Mouse (Mus musculus): ENCODE measurements around the gene Rhov. TPM values are rescaled to one million over a fixed set of nuclear protein-coding genes. Genes with fewer than 3 reads are reported as not detected.

Gene Rhov
- polyA plus RNA-seq, 1 experiment from 2014 or later: 0.61 TPM

DNA sequence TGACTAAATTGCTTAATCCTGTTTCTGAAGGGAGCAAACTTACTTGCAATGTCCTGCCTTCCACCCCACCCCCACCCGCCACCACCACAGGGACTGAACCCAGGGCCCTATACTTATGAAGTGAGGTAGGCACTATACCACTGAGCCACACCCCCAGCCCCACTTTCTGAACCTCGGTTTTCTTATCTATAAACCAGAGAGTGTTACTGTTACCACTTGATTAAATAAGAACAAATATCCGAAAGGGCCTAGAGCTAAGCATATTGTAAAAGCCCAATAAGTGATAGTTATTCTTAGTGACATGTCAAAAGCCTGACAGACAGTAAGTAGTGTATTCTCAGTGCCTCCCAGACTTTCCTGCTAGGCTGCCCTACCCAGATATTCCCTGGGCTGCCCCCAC is 33.3 kb upstream of the Rhov start:
- H3K4me2 ChIP-seq (replicated peaks; ENCODE audit: low read depth, low read length): no peak overlapping the region
- H3K36me3 ChIP-seq (ENCODE audit: control insufficient read depth, insufficient read depth, low read length): no peaks in the 10 kb centered on the region
- H3K4me1 ChIP-seq (ENCODE audit: control insufficient read depth, insufficient read depth, low read length): peaks cover 29% of the 10 kb centered on the region
- H3K9me3 ChIP-seq (ENCODE audit: control insufficient read depth, low read length): no peaks in the 10 kb centered on the region
- no peak overlapping the region for H3K4me3 ChIP-seq (ENCODE audit: low read length)
- no peak overlapping the region for H3K9ac ChIP-seq (ENCODE audit: low read depth, low read length)
- no peak for ATAC-seq (ENCODE audit: low FRiP score, low TSS enrichment)
- WGBS: 54% methylated on average over 3 of the region's 3 CpGs
- H3K27me3 ChIP-seq (ENCODE audit: control insufficient read depth, insufficient read depth, low read length): no peaks in the 10 kb centered on the region
- no peak overlapping the region for H3K27ac ChIP-seq (ENCODE audit: low read depth, low read length)

GRCm38 (mm10) chr2:119302876-119303275 is 31.8 kb upstream of the Rhov start:
- Histone ChIP-seq H3K4me1 (ENCODE audit: control insufficient read depth, insufficient read depth, low read length) (peaks cover 29% of the 10 kb centered on the region), H3K9ac (ENCODE audit: low read depth, low read length) (no peak overlapping the region), H3K4me2 (replicated peaks; ENCODE audit: low read depth, low read length) (no peak overlapping the region), H3K4me3 (ENCODE audit: low read length) (no peak overlapping the region), H3K36me3 (ENCODE audit: control insufficient read depth, insufficient read depth, low read length) (peaks cover 10% of the 10 kb centered on the region), H3K27me3 (ENCODE audit: control insufficient read depth, insufficient read depth, low read length) (no peaks in the 10 kb centered on the region), H3K27ac (ENCODE audit: low read depth, low read length) (no peak overlapping the region), H3K9me3 (ENCODE audit: control insufficient read depth, low read length) (no peaks in the 10 kb centered on the region)
- no peak for ATAC-seq (ENCODE audit: low FRiP score, low TSS enrichment)
- 69% methylated on average over 6 of the region's 6 CpGs for WGBS

DNA sequence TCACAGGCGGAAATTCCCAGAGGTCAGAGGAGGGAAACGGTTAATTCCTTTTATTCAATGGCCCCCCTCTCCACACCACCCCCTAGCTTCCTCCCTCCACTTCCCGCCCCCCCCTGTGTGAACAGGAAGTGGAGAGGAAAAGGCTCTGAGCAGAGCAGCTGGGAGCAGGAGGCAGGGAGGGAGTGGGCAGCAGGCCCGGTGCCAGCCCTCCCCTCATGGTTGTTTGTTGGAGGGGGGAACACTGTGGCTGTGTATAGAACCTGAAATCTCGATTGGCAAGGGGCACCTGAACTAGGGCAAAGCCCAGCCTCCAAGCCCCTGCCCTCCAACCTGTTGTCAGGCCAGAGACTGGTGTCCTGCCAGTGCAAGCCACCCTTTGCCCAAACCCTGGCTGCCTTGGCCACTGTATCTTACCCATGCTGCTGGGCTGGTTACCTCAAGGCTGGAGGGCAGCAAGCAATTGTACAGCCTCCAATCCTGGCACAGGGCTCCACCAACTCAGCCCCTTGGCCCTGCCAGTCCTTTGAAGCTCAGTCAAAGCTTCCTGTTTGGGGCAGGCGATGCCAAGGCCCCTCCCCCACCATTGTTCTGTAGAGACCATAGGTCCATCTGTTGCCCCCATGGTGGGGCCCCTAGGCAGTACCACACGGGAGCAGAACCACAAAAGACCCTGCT is 29.9 kb upstream of the Rhov start:
- Histone ChIP-seq H3K9me3 (ENCODE audit: control insufficient read depth, low read length) (no peaks in the 10 kb centered on the region), H3K9ac (ENCODE audit: low read depth, low read length) (no peak overlapping the region), H3K4me3 (ENCODE audit: low read length) (no peak overlapping the region), H3K27me3 (ENCODE audit: control insufficient read depth, insufficient read depth, low read length) (no peaks in the 10 kb centered on the region), H3K27ac (ENCODE audit: low read depth, low read length) (peak overlapping the region; percentile 38; the same call in 1 of the 2 replicates), H3K4me2 (replicated peaks; ENCODE audit: low read depth, low read length) (peak overlapping the region; percentile 29), H3K36me3 (ENCODE audit: control insufficient read depth, insufficient read depth, low read length) (peaks cover 27% of the 10 kb centered on the region), H3K4me1 (ENCODE audit: control insufficient read depth, insufficient read depth, low read length) (peaks cover 29% of the 10 kb centered on the region)
- 45% methylated on average over 6 of the region's 7 CpGs for WGBS
- ATAC-seq (ENCODE audit: low FRiP score, low TSS enrichment): 0 out of 2 replicates have a peak, but pooled peaks have one; percentile 3

DNA sequence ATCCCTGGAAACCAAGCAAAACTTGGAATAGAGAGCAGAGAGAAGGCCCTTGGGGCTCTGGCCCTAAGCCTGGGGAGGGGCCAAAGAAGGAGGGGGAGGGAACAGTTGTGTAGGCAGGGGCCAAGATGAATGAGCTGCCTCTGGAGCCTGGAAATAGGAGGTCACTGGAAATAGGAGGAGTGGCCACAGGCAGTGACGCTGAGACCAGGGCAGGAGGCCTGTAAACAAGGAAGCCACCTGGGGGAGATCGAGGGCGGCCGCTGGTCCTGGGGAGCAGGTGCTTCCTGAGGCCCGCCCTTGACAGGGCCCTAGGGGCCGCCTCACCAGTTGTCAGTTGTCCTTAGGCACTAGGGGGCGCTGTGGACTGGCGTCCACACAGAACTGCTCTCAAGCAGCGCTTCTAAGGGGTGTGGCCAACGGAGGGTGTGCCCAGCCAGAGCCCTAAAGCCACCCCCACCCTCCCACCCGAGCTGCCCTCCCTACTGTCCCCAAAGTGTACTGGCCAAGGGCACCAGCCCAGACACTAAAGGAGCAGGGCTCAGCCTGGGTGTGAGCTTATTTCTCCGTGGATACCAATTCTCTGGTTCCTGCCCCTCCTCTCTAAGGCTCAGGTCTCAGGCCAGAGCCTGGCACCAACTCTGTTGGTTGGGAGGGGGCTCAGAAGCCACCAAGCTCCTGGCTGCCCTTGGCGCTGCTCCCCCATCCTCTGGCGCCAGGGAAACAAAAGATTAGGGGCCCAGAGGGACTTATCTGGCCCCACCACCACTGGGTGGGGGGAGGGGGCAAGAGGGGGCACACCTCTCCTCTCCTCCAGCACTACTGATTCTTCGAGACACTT is 29.1 kb upstream of the Rhov start:
- peaks cover 31% of the 10 kb centered on the region for H3K36me3 ChIP-seq (ENCODE audit: control insufficient read depth, insufficient read depth, low read length)
- no peaks in the 10 kb centered on the region for H3K9me3 ChIP-seq (ENCODE audit: control insufficient read depth, low read length)
- 11% methylated on average over 13 of the region's 15 CpGs for WGBS
- H3K27ac ChIP-seq (ENCODE audit: low read depth, low read length): peak overlapping the region; percentile 38; the same call in 1 of the 2 replicates
- H3K9ac ChIP-seq (ENCODE audit: low read depth, low read length): no peak overlapping the region
- peak; percentile 83 for ATAC-seq (ENCODE audit: low FRiP score, low TSS enrichment)
- no peak overlapping the region for H3K4me3 ChIP-seq (ENCODE audit: low read length)
- H3K4me2 ChIP-seq (replicated peaks; ENCODE audit: low read depth, low read length): peak overlapping the region; percentile 29
- H3K4me1 ChIP-seq (ENCODE audit: control insufficient read depth, insufficient read depth, low read length): peaks cover 29% of the 10 kb centered on the region
- H3K27me3 ChIP-seq (ENCODE audit: control insufficient read depth, insufficient read depth, low read length): no peaks in the 10 kb centered on the region

DNA sequence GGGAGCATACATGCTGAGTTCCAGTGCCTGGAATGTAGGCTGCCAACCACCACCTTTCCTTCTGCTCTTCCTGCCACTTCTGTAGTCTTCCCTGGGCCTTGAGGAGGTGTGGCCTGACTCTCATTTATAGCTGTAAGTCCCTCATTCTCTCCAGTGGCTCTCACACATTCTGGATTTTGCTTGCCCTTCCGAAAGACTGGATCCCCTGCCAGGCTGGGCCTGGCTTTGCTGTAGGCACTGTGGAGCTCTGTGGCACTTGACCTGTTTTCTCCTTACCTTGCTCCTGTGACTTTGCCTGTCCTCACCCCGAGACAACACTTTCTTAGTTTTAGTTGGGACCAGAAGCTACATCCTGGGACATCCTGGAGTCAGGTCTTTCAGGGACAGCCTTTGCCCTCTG is 27.8 kb upstream of the Rhov start:
- ATAC-seq (ENCODE audit: low FRiP score, low TSS enrichment): no peak
- H3K36me3 ChIP-seq (ENCODE audit: control insufficient read depth, insufficient read depth, low read length): peaks cover 43% of the 10 kb centered on the region

DNA sequence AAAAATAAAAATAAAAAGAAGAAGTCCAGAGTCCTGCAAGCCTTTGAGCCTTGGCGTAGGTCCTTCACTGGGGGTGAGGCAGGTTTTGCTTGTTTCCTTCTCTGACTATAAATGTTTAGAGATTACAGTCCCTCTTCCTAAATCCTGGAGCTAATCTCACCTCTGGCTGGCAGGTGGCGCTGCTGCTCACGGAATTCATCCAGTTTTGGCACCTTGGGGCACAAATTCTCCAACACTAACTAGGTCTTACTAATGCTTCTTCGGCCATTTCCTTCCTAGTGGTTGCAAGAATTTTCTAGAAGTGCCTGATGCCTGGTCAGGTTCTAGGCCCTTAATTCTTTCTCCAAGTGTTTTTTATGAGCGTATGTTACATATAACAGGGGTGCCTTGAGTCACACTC is 27.3 kb upstream of the Rhov start:
- ATAC-seq (ENCODE audit: low FRiP score, low TSS enrichment): no peak
- no peaks in the 10 kb centered on the region for H3K9me3 ChIP-seq (ENCODE audit: control insufficient read depth, low read length)
- H3K36me3 ChIP-seq (ENCODE audit: control insufficient read depth, insufficient read depth, low read length): peaks cover 48% of the 10 kb centered on the region
- 45% methylated on average over 5 of the region's 5 CpGs for WGBS
- no peak overlapping the region for H3K27ac ChIP-seq (ENCODE audit: low read depth, low read length)
- H3K4me1 ChIP-seq (ENCODE audit: control insufficient read depth, insufficient read depth, low read length): peaks cover 15% of the 10 kb centered on the region
- H3K4me2 ChIP-seq (replicated peaks; ENCODE audit: low read depth, low read length): no peak overlapping the region
- no peaks in the 10 kb centered on the region for H3K27me3 ChIP-seq (ENCODE audit: control insufficient read depth, insufficient read depth, low read length)
- no peak overlapping the region for H3K9ac ChIP-seq (ENCODE audit: low read depth, low read length)
- H3K4me3 ChIP-seq (ENCODE audit: low read length): no peak overlapping the region

More for the DNA sequence above, 27.8 kb upstream of the Rhov start:
- H3K9me3 ChIP-seq (ENCODE audit: control insufficient read depth, low read length): no peaks in the 10 kb centered on the region
- H3K27me3 ChIP-seq (ENCODE audit: control insufficient read depth, insufficient read depth, low read length): no peaks in the 10 kb centered on the region
- H3K4me2 ChIP-seq (replicated peaks; ENCODE audit: low read depth, low read length): no peak overlapping the region
- no peak overlapping the region for H3K9ac ChIP-seq (ENCODE audit: low read depth, low read length)
- 88% methylated on average over 2 of the region's 2 CpGs for WGBS
- 0 out of 2 replicates have a peak overlapping the region, but pooled peaks have one; percentile 2 for H3K27ac ChIP-seq (ENCODE audit: low read depth, low read length)
- H3K4me1 ChIP-seq (ENCODE audit: control insufficient read depth, insufficient read depth, low read length): peaks cover 15% of the 10 kb centered on the region
- no peak overlapping the region for H3K4me3 ChIP-seq (ENCODE audit: low read length)

GRCm38 (mm10) chr2:119297506-119297905 is 26.4 kb upstream of the Rhov start:
- H3K36me3 ChIP-seq (ENCODE audit: control insufficient read depth, insufficient read depth, low read length): peaks cover 56% of the 10 kb centered on the region
- no peak overlapping the region for H3K27ac ChIP-seq (ENCODE audit: low read depth, low read length)
- no peaks in the 10 kb centered on the region for H3K9me3 ChIP-seq (ENCODE audit: control insufficient read depth, low read length)
- no peaks in the 10 kb centered on the region for H3K27me3 ChIP-seq (ENCODE audit: control insufficient read depth, insufficient read depth, low read length)
- H3K4me1 ChIP-seq (ENCODE audit: control insufficient read depth, insufficient read depth, low read length): peaks cover 15% of the 10 kb centered on the region
- no peak overlapping the region for H3K9ac ChIP-seq (ENCODE audit: low read depth, low read length)
- no peak overlapping the region for H3K4me2 ChIP-seq (replicated peaks; ENCODE audit: low read depth, low read length)
- 95% methylated on average over 19 of the region's 19 CpGs for WGBS
- H3K4me3 ChIP-seq (ENCODE audit: low read length): no peak overlapping the region
- no peak for ATAC-seq (ENCODE audit: low FRiP score, low TSS enrichment)

DNA sequence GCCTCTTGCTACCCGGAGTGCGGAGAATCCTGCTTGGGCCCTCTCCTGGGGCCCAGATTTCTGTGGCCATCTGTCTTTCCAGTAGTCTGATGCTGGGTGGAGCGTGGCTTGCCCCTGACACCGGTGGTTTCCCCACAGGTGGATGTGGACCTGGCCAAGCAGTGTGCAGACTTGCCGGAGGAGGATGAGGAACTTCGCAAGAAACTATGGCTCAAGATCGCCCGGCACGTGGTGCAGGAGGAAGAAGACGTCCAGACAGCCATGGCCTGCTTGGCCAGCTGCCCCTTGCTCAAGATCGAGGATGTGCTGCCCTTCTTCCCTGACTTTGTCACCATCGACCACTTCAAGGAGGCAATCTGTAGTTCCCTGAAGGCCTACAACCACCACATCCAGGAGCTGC is 25.7 kb upstream of the Rhov start:
- Histone ChIP-seq H3K27ac (ENCODE audit: low read depth, low read length) (no peak overlapping the region), H3K4me3 (ENCODE audit: low read length) (no peak overlapping the region), H3K27me3 (ENCODE audit: control insufficient read depth, insufficient read depth, low read length) (no peaks in the 10 kb centered on the region), H3K4me1 (ENCODE audit: control insufficient read depth, insufficient read depth, low read length) (peaks cover 15% of the 10 kb centered on the region), H3K9ac (ENCODE audit: low read depth, low read length) (no peak overlapping the region), H3K4me2 (replicated peaks; ENCODE audit: low read depth, low read length) (no peak overlapping the region), H3K9me3 (ENCODE audit: control insufficient read depth, low read length) (no peaks in the 10 kb centered on the region), H3K36me3 (ENCODE audit: control insufficient read depth, insufficient read depth, low read length) (peaks cover 63% of the 10 kb centered on the region)
- no peak for ATAC-seq (ENCODE audit: low FRiP score, low TSS enrichment)
- 91% methylated on average over 12 of the region's 12 CpGs for WGBS

DNA sequence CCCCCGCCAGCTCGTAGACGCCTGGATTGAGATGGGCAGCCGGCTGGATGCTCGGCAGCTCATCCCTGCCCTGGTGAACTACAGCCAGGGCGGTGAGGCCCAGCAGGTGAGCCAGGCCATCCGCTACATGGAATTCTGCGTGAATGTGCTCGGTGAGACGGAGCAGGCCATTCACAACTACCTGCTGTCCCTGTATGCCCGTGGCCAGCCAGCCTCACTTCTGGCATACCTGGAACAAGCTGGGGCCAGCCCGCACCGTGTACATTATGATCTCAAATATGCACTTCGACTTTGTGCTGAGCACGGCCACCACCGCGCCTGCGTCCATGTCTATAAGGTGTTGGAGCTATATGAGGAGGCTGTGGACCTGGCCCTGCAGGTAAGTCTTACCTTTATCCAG is 23.3 kb upstream of the Rhov start:
- Histone ChIP-seq H3K27me3 (ENCODE audit: control insufficient read depth, insufficient read depth, low read length) (no peaks in the 10 kb centered on the region), H3K4me3 (ENCODE audit: low read length) (no peak overlapping the region), H3K4me2 (replicated peaks; ENCODE audit: low read depth, low read length) (no peak overlapping the region), H3K27ac (ENCODE audit: low read depth, low read length) (no peak overlapping the region), H3K9me3 (ENCODE audit: control insufficient read depth, low read length) (no peaks in the 10 kb centered on the region), H3K36me3 (ENCODE audit: control insufficient read depth, insufficient read depth, low read length) (peaks cover 80% of the 10 kb centered on the region), H3K9ac (ENCODE audit: low read depth, low read length) (no peak overlapping the region), H3K4me1 (ENCODE audit: control insufficient read depth, insufficient read depth, low read length) (peaks cover 4% of the 10 kb centered on the region; the same call in 1 of the 2 replicates)
- WGBS: 94% methylated on average over 18 of the region's 18 CpGs
- no peak for ATAC-seq (ENCODE audit: low FRiP score, low TSS enrichment)
